Comparison of ENCODE assay signal across 12 mouse cellular contexts in genomic region chr4:95652044-95652443, GRCm38 (mm10).
DNase-seq lines count a peak whose midpoint lies in the region; ATAC-seq lines count a peak whose summit lies in the region.
"Had no signal": no experiment of that assay in that cellular context is flagged by ENCODE, and none has a peak within 500 bp of the region (broad histone marks: within the 10 kb centered on the region; RNA-seq: fewer than 3 reads in every experiment).

No protein-coding gene starts in this region.

- no peak for ATAC-seq in hindbrain, embryonic 11.5 days (ENCODE audit: low FRiP score)
- no peak for ATAC-seq in embryonic facial prominence, embryonic 11.5 days (replicated peaks; ENCODE audit: insufficient number of reproducible peaks, low FRiP score, low TSS enrichment, low read depth)
- no peak for ATAC-seq in limb, embryonic 12.5 days (ENCODE audit: insufficient number of reproducible peaks, insufficient read depth, low FRiP score, low TSS enrichment, low read depth)
- ATAC-seq: activated CD4-positive, CD25-positive, alpha-beta regulatory T cell, adult 4 months had no signal

- peak overlapping the region; percentile 60; the same call in 1 of the 2 replicates for H3K27ac ChIP-seq in hindbrain, embryonic 10.5 days
- H3K27ac ChIP-seq in hindbrain, embryonic 11.5 days (ENCODE audit: low read depth, low read length), result no peak overlapping the region
- H3K27ac ChIP-seq in embryonic facial prominence, embryonic 11.5 days (replicated peaks; ENCODE audit: low read depth, low read length), result peak overlapping the region; percentile 23; the same call in 1 of the 2 replicates
- peak overlapping the region; percentile 50; the same call in 1 of the 2 replicates for H3K27ac ChIP-seq in limb, embryonic 12.5 days

- no peak overlapping the region for H3K4me3 ChIP-seq in hindbrain, embryonic 10.5 days
- no peak overlapping the region for H3K4me3 ChIP-seq in hindbrain, embryonic 11.5 days (ENCODE audit: low read depth, low read length)
- H3K4me3 ChIP-seq in embryonic facial prominence, embryonic 11.5 days (ENCODE audit: low read depth, low read length), result no peak overlapping the region
- H3K4me3 ChIP-seq in limb, embryonic 12.5 days (replicated peaks), result no peak overlapping the region

- DNase-seq in hindbrain, embryonic 10.5 days (ENCODE audit: low spot score), result no peak
- DNase-seq in hindbrain, embryonic 11.5 days (ENCODE audit: low spot score), result no peak
- DNase-seq in MN1 (ENCODE audit: low spot score), result peak; percentile 25
- DNase-seq in embryonic facial prominence, embryonic 11.5 days (ENCODE audit: low spot score), result peak; percentile 40
- DNase-seq in right cerebral cortex, adult 2 months (ENCODE audit: low spot score in 2 of 2), result no peak
- no peak for DNase-seq in thymus, postnatal 0 days (ENCODE audit: low spot score)
- no peak for DNase-seq in lung, adult 18-20 months
- DNase-seq: gastrocnemius, postnatal 36 days; right cerebral cortex, adult 18-20 months; thymus, postnatal 14 days had no signal

- H3K4me2 ChIP-seq in hindbrain, embryonic 11.5 days (replicated peaks; ENCODE audit: low read depth, low read length), result no peak overlapping the region
- H3K4me2 ChIP-seq in embryonic facial prominence, embryonic 11.5 days (ENCODE audit: low read depth, low read length), result no peak overlapping the region
- H3K4me2 ChIP-seq in limb, embryonic 12.5 days, result no peak overlapping the region

- no peaks in the 10 kb centered on the region for H3K9me3 ChIP-seq in hindbrain, embryonic 10.5 days
- no peaks in the 10 kb centered on the region for H3K9me3 ChIP-seq in hindbrain, embryonic 11.5 days (ENCODE audit: control insufficient read depth, low read length)
- H3K9me3 ChIP-seq in embryonic facial prominence, embryonic 11.5 days (replicated peaks; ENCODE audit: control insufficient read depth, low read length), result no peaks in the 10 kb centered on the region
- no peaks in the 10 kb centered on the region for H3K9me3 ChIP-seq in limb, embryonic 12.5 days

- no peaks in the 10 kb centered on the region for H3K36me3 ChIP-seq in hindbrain, embryonic 10.5 days
- no peaks in the 10 kb centered on the region for H3K36me3 ChIP-seq in hindbrain, embryonic 11.5 days (ENCODE audit: control insufficient read depth, insufficient read depth, low read length)
- no peaks in the 10 kb centered on the region for H3K36me3 ChIP-seq in embryonic facial prominence, embryonic 11.5 days (replicated peaks; ENCODE audit: control insufficient read depth, insufficient read depth, low read depth, low read length)
- H3K36me3 ChIP-seq in limb, embryonic 12.5 days, result no peaks in the 10 kb centered on the region

- WGBS in hindbrain, embryonic 10.5 days, result 63% methylated on average over 6 of the region's 6 CpGs
- 45% methylated on average over 6 of the region's 6 CpGs for WGBS in hindbrain, embryonic 11.5 days
- WGBS in embryonic facial prominence, embryonic 11.5 days, result 36% methylated on average over 6 of the region's 6 CpGs
- 38% methylated on average over 6 of the region's 6 CpGs for WGBS in limb, embryonic 12.5 days

- H3K27me3 ChIP-seq in hindbrain, embryonic 10.5 days (ENCODE audit: insufficient read depth, poor library complexity, severe bottlenecking), result no peaks in the 10 kb centered on the region
- no peaks in the 10 kb centered on the region for H3K27me3 ChIP-seq in hindbrain, embryonic 11.5 days (ENCODE audit: control insufficient read depth, insufficient read depth, low read length)
- H3K27me3 ChIP-seq in embryonic facial prominence, embryonic 11.5 days (ENCODE audit: control insufficient read depth, insufficient read depth, low read length), result no peaks in the 10 kb centered on the region
- H3K27me3 ChIP-seq in limb, embryonic 12.5 days, result no peaks in the 10 kb centered on the region

- H3K9ac ChIP-seq in hindbrain, embryonic 11.5 days (ENCODE audit: low read depth, low read length), result no peak overlapping the region
- H3K9ac ChIP-seq in embryonic facial prominence, embryonic 11.5 days (replicated peaks; ENCODE audit: low read length), result no peak overlapping the region
- H3K9ac ChIP-seq in limb, embryonic 12.5 days (replicated peaks), result no peak overlapping the region

- peaks cover 13% of the 10 kb centered on the region for H3K4me1 ChIP-seq in hindbrain, embryonic 10.5 days (replicated peaks)
- H3K4me1 ChIP-seq in hindbrain, embryonic 11.5 days (replicated peaks; ENCODE audit: control insufficient read depth, insufficient read depth, low read length), result peaks cover 5% of the 10 kb centered on the region; the same call in 1 of the 2 replicates
- no peaks in the 10 kb centered on the region for H3K4me1 ChIP-seq in embryonic facial prominence, embryonic 11.5 days (ENCODE audit: control insufficient read depth, insufficient read depth, low read length)
- H3K4me1 ChIP-seq in limb, embryonic 12.5 days (replicated peaks), result peaks cover 39% of the 10 kb centered on the region

Comparison
In these comparisons a context has a peak if more than half of its experiments do, and no peak if none do; other contexts are left out.
1. DNase-seq: peak in MN1 (single experiment) and embryonic facial prominence, embryonic 11.5 days (single experiment); none in hindbrain, embryonic 10.5 days (single experiment), hindbrain, embryonic 11.5 days (single experiment), right cerebral cortex, adult 2 months (0 of 2), thymus, postnatal 0 days (single experiment) and lung, adult 18-20 months (0 of 2).